Mouse (Mus musculus) gastrocnemius, adult 18-20 months (tissue): ENCODE measurements around the gene Hsf5. TPM values are rescaled to one million over a fixed set of nuclear protein-coding genes. Genes with fewer than 3 reads are reported as not detected.

Experiments
- DNase-seq: peaks from one replicate; pipeline ENCODE4 v3.0.0; 2021; ENCODE audit warnings: low spot score
- total RNA-seq, 2 experiments: library from RNA; stranded (reverse); gene quantifications; 2 replicates each; pipeline ENCODE4 v1.2.3; 2021

The Hsf5 gene
- total RNA-seq, 2 experiments from 2014 or later = not detected

- DNase-seq = no peak
These were observed 70.6 kb downstream of the Hsf5 start for GRCm38 (mm10) chr11:87687246-87688225.

- DNase-seq = no peak
These were observed 71.7 kb downstream of the Hsf5 start for GRCm38 (mm10) chr11:87688478-87689203.

GRCm38 (mm10) chr11:87689402-87689808 is 72.4 kb downstream of the Hsf5 start:
- no peak for DNase-seq

DNA sequence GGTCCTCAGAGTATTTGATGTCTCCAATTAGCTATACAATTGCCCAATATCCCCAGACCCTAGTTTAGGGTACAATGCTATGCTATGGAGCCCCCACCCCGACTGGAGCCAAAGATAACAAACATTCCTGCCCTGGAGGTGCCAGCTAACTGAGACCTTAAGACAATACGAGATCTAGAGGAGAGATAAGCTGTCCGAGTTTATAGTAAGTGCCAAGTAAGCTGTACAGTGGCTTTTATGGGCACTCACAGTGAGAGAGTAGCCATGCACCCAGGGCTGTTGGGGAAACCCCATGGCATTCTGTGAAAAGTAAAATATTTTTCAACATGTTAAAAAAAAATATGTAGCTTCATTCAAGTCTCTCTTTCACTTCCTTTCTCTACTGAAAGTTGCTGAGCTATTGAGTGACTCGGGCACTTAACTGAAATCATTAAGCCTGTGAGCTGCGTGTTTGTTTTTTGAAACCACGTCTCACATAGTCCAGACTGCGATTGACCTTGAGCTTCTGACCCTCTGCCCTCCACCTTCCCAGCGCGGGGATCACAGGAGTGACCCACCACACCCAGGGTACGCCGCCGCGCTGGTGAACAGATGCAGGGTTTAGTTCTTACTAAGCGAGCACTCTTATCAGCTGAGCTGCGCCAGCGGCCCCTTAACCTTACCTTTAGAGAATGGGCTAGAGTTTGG is 73.2 kb downstream of the Hsf5 start:
- DNase-seq = no peak

DNA sequence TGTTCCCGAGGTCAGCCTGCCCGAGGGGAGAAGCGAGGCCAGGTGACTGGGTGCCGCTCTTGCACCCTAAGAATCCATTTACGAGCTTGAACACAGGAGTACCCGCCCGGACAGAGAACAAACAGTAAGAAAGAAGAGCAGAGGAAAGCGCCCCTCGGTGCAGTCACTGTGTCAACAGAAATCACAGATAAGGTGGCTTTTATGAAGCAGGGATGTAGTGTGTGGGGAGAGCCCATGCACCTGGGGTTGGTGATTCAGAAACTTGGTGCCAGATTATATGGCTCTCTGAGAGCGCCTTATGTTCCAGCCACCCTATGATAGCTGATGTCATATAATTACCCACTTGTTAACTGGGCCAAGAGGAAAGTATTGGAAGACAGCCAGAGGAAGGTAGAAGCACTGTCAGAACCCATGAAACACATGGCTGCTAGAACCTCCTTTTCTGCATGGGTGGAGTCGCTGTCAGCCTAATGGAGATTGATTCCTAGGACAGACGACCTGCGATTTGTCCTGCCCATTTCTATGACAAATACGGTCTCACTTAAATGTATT is 80.2 kb downstream of the Hsf5 start:
- no peak for DNase-seq

DNA sequence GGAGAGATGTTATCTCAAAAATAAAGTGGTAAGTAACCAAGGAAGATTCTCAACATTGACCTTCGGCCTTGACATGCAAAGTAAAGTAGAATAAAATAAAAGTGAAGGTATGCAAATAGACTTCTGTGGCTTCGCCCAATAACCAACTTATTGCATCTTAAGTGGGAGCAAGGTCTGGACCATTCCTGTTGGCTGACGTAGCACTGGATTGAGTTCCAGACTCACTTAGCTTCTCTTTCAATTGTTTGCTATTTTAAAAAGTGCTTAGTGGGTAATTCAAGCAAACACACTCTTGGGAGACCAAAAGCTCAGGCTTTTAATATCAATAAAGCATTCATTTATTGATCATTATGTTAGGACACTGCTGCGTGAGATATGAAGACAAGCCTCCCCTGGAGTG is 81.2 kb downstream of the Hsf5 start:
- DNase-seq = no peak

DNA sequence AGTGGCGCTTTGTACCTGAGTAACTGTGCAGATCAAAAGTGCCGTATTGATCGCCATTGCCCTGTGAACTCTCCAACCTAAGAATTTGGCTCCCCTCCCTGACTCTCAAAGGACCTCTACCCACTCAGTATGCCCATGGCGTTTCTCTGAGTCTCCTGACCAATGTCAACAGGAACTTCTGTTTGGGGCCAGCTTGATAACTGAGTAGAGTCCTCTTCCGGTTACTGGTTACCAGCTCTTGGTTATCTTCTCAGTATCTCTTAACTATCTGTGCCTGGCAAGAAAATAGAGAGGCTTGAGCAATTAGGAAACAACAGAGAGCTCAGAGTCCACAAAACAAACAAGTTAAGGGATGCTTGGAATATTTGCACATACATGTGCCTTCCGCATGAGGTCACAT is 84.1 kb downstream of the Hsf5 start:
- DNase-seq = no peak

GRCm38 (mm10) chr11:87701877-87702620 is 85.1 kb downstream of the Hsf5 start:
- DNase-seq = no peak

DNA sequence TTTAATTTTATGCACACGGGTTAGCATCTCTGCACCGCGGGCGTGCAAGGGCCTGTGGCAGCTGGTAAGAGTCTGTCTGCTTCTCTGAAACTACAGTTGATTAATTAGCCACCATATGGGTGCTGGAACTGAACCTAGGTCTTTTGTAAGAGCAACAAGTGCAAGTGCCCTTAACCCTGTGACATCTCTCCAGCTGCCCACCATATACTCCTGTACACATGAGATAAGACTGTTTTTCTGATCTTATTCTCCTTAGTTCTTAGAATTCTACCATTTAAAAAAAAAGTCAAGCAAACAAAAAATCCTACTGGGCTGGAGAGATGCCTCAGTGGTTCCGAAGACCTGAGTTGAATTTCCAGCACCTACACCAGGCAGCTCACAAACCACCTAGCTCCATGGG is 86.7 kb downstream of the Hsf5 start:
- no peak for DNase-seq

DNA sequence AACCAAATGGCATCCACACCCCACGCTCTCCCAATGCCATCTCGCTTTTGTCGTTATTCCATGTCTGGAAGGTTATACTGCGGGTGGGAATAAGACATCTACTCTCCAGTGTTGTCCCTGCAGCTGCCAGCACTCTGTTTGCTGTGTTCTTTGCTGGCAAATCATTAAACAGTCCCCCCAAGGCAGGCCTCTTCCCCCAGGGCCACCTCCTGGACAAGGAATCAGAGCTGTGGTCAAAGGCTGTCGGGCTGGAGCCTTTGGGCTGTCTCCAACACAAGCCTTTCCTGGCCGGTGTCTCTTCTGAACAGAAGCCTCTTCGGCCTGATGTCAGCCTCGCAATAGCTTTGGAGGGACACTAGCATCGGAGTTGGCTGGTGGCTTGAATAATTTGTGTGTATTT is 87.3 kb downstream of the Hsf5 start:
- no peak for DNase-seq

DNA sequence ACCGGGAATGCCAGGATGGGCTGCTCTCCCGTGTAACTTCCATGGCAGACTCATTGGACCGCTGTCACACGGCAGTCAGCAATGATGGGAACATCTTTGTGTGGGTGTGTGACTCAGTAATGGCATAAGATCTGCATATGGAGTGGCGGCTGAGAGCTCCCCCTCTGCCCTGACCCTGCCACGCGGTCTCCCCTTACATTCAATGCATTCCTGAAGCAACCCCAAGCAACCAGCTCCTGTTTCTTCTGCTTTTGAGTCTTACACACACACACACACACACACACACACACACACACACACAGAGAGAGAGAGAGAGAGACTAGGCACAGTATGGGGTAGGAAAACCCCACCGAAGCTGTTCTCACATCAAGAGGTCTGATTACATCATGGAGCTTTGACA is 90.6 kb downstream of the Hsf5 start:
- no peak for DNase-seq

DNA sequence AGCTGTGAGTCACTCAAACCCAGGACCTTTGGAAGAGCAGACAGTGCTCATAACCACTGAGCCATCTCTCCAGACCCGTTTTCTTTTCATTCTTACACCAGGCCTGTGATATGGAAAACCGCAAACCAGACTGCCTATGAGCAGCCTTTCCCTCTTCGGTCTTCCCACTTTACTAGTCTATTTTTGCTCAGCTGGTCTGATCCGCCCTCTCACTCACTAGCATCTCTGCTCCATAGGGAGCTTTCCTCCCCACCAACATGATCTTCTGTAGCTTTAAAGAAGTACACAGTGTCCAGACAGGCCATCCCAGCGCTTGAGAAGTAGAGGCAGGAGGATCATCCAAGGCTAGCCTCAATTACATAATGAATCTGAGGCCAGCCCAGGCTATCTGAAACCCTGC is 92.0 kb downstream of the Hsf5 start:
- DNase-seq = no peak

Other genes with a start within 250 kb of the Hsf5 start
- under 1 TPM; 0.17 to 0.18 TPM for gene Rad51c, start 212.2 kb upstream of the Hsf5 start, total RNA-seq
- gene Tex14, start 212.1 kb upstream of the Hsf5 start, total RNA-seq = under 1 TPM; 0.14 TPM
- gene Gm11492, start 50.5 kb upstream of the Hsf5 start, total RNA-seq = not detected
- 10 to 100 TPM in 1 of 2 experiments, 1 to 10 TPM in 1; 9.8 to 12.1 TPM for gene Sept4, start 48.3 kb upstream of the Hsf5 start, total RNA-seq
- gene Mtmr4, start 25.0 kb upstream of the Hsf5 start, total RNA-seq = 10 to 100 TPM in 1 of 2 experiments, 1 to 10 TPM in 1; 9.8 to 10.8 TPM
- 1 to 10 TPM in 1 of 2 experiments, under 1 TPM in 1; 0.69 to 1.1 TPM for gene Rnf43, start 45.6 kb downstream of the Hsf5 start, total RNA-seq
- gene Supt4a, start 120.4 kb downstream of the Hsf5 start, total RNA-seq = 10 to 100 TPM; 33.5 to 36.3 TPM
- not detected for gene Tspoap1, start 143.4 kb downstream of the Hsf5 start, total RNA-seq
- gene Mpo, start 176.4 kb downstream of the Hsf5 start, total RNA-seq = not detected
- gene Lpo, start 211.1 kb downstream of the Hsf5 start, total RNA-seq = not detected
- gene Mks1, start 236.1 kb downstream of the Hsf5 start, total RNA-seq = 1 to 10 TPM; 1.6 to 1.8 TPM